Mouse (Mus musculus): ENCODE measurements around the gene Pi4k2a. TPM values are rescaled to one million over a fixed set of nuclear protein-coding genes. Genes with fewer than 3 reads are reported as not detected.

Pi4k2a gene
- polyA plus RNA-seq, 1 experiment from 2014 or later, result 28.2 TPM

DNA sequence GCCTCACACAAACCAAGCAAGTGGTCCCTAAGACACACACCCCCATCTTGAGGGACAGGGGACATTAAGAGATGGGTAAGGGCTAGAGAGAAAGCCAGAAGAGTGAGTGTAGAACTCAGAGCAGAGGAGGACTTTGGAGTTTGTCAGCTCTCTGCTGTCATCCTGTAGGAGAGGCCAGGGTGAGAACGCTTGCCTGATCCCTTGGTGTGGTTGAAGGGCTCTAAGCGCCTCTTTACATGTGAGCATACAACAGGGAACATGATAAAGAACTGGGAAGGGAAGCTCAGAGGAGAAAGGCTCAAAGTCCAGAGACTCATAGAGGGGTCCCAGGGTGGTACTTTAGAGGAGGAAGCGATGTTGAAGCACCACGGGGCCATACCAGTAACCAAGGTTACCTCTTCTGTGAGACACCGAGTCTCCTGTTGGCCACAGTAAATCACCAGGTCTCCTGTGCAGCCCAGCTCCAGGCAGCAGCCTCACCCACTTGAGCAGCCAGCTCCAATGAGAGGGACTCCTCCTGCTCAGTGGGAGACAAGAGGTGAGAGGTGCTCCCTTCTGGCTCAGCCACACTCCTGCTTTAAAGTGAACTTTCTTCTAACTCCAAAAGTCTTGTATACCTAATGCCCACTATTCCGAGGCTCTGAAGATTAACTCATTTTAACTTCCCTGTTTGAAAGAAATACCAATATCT, 33.4 kb upstream of the Pi4k2a start:
- Histone ChIP-seq H3K27ac (replicated peaks; ENCODE audit: low read depth, low read length) (no peak overlapping the region), H3K9ac (ENCODE audit: low read depth, low read length) (no peak overlapping the region), H3K9me3 (ENCODE audit: control insufficient read depth, low read length) (no peaks in the 10 kb centered on the region), H3K27me3 (replicated peaks; ENCODE audit: control insufficient read depth, insufficient read depth, low read length) (no peaks in the 10 kb centered on the region), H3K4me1 (ENCODE audit: control insufficient read depth, insufficient read depth, low read length) (no peaks in the 10 kb centered on the region), H3K4me3 (ENCODE audit: low read depth, low read length) (no peak overlapping the region), H3K36me3 (ENCODE audit: control insufficient read depth, insufficient read depth, low read length) (no peaks in the 10 kb centered on the region), H3K4me2 (ENCODE audit: low read depth, low read length) (no peak overlapping the region)
- no peak for ATAC-seq (ENCODE audit: low read depth)
- WGBS, result 87% methylated on average over 6 of the region's 6 CpGs
- no peak for DNase-seq (ENCODE audit: low spot score)

DNA sequence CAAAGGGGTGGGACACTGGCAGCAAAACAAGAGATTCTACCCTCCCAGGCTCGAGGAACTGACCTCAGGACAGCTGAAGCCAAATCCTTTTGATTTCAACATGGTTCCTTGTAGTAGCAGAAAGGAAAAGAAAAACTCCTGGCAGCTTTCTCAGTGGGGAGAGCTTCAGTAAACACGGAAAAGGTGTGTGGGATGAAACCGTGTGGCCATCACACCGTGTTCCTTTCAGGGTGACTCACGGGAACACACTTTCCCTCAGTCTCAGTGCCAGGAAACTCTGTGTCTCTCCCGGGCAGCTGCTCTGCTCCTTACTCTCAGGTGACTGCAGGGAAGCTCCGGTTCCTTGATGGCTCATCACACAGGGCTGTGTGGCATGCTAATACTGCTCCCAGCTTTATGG, 31.8 kb upstream of the Pi4k2a start:
- no peak for ATAC-seq (ENCODE audit: low read depth)
- WGBS, result 62% methylated on average over 7 of the region's 7 CpGs

DNA sequence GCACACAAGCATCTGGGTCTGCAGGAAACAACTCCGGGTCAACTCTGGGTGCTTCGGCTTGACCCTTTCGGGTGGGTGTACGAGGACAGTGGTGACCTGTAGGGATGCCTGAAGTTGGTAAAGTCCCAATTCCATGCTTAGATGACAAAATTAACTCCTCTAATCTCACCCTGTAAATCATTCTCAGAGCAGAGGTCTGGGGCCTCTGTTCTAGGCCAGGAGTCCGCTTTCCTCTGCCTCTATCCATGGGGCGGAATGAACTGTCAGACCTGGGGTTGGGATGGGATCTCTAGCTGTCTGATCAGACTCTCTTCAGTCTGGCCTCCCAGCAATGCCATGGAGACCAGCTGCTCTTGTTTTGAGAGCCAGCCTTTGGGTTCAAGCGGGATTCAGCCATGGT, 28.8 kb upstream of the Pi4k2a start:
- Histone ChIP-seq H3K36me3 (ENCODE audit: control insufficient read depth, insufficient read depth, low read length) (no peaks in the 10 kb centered on the region), H3K27me3 (replicated peaks; ENCODE audit: control insufficient read depth, insufficient read depth, low read length) (no peaks in the 10 kb centered on the region), H3K4me2 (ENCODE audit: low read depth, low read length) (no peak overlapping the region), H3K4me1 (ENCODE audit: control insufficient read depth, insufficient read depth, low read length) (no peaks in the 10 kb centered on the region), H3K4me3 (ENCODE audit: low read depth, low read length) (no peak overlapping the region), H3K27ac (replicated peaks; ENCODE audit: low read depth, low read length) (no peak overlapping the region), H3K9me3 (ENCODE audit: control insufficient read depth, low read length) (no peaks in the 10 kb centered on the region), H3K9ac (ENCODE audit: low read depth, low read length) (no peak overlapping the region)
- WGBS, result 94% methylated on average over 7 of the region's 7 CpGs
- DNase-seq (ENCODE audit: low spot score), result no peak
- no peak for ATAC-seq (ENCODE audit: low read depth)

More for the DNA sequence above, 31.8 kb upstream of the Pi4k2a start:
- Histone ChIP-seq H3K4me3 (ENCODE audit: low read depth, low read length) (no peak overlapping the region), H3K27me3 (replicated peaks; ENCODE audit: control insufficient read depth, insufficient read depth, low read length) (no peaks in the 10 kb centered on the region), H3K27ac (replicated peaks; ENCODE audit: low read depth, low read length) (no peak overlapping the region), H3K36me3 (ENCODE audit: control insufficient read depth, insufficient read depth, low read length) (no peaks in the 10 kb centered on the region), H3K9me3 (ENCODE audit: control insufficient read depth, low read length) (no peaks in the 10 kb centered on the region), H3K4me2 (ENCODE audit: low read depth, low read length) (no peak overlapping the region), H3K9ac (ENCODE audit: low read depth, low read length) (no peak overlapping the region), H3K4me1 (ENCODE audit: control insufficient read depth, insufficient read depth, low read length) (no peaks in the 10 kb centered on the region)
- DNase-seq (ENCODE audit: low spot score), result no peak

DNA sequence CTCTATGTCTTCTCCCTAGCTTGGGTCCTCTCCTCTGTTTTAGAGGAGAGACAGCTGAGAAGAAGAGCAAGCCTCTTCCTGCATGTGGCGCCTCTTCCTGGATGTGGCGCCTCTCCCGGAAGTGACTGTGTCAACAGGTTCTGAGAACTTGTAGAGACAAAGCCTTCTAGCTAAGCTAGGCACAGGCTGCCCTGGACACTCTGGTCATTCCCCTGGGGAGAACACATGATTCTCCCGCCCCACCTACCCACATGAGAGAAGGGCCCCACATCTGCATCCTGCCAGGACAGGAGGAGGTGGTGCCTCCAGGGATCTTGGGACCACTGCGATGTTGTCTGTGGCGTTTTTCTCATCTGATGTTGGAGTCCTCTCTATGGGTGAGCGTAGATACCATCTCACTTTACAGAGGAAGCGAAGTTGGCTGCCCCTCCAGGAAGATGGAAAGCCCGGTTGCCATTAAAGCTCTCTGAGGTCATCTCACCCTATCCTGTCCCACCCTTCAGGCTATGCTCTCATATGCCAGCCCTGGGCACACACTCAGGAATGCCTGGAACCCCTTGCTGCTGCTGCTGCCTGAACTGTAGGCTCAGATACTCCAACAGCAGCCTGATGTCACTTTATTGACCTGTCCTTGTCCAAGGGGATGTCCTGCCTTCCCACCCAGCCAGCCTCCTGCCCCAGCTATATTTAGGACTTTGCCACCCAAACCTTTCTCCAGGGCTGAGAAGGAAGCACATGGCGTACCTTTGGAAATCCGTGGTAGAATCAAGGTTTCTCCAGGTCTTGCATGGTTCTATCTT, 21.6 kb upstream of the Pi4k2a start:
- no peak overlapping the region for H3K4me3 ChIP-seq (ENCODE audit: low read depth, low read length)
- no peak overlapping the region for H3K9ac ChIP-seq (ENCODE audit: low read depth, low read length)
- peaks cover 3% of the 10 kb centered on the region; the same call in 1 of the 2 replicates for H3K36me3 ChIP-seq (ENCODE audit: control insufficient read depth, insufficient read depth, low read length)
- H3K27me3 ChIP-seq (replicated peaks; ENCODE audit: control insufficient read depth, insufficient read depth, low read length), result no peaks in the 10 kb centered on the region
- no peak overlapping the region for H3K27ac ChIP-seq (replicated peaks; ENCODE audit: low read depth, low read length)
- no peaks in the 10 kb centered on the region for H3K4me1 ChIP-seq (ENCODE audit: control insufficient read depth, insufficient read depth, low read length)
- DNase-seq (ENCODE audit: low spot score), result no peak
- no peaks in the 10 kb centered on the region for H3K9me3 ChIP-seq (ENCODE audit: control insufficient read depth, low read length)
- no peak overlapping the region for H3K4me2 ChIP-seq (ENCODE audit: low read depth, low read length)
- ATAC-seq (ENCODE audit: low read depth), result no peak; the same call in 1 of the 2 replicates
- WGBS, result 76% methylated on average over 11 of the region's 11 CpGs

DNA sequence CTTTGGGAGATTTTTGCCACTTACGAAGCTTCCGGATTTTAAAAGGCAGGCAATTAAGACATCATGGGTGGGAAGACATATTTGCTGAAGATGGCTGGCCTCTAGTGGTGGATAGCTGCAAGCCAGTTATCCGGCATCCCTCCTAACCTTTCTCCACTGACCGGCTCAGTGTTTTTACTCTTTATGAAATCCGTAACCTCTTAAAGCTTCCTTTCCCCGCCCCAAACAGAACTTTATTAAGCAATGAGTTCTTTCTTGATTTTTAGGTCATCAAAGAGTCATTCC, 21.1 kb upstream of the Pi4k2a start:
- ATAC-seq (ENCODE audit: low read depth) (no peak), DNase-seq (ENCODE audit: low spot score) (no peak)
- Histone ChIP-seq H3K9ac (ENCODE audit: low read depth, low read length) (no peak overlapping the region), H3K36me3 (ENCODE audit: control insufficient read depth, insufficient read depth, low read length) (peaks cover 7% of the 10 kb centered on the region; the same call in 1 of the 2 replicates), H3K4me1 (ENCODE audit: control insufficient read depth, insufficient read depth, low read length) (no peaks in the 10 kb centered on the region), H3K4me2 (ENCODE audit: low read depth, low read length) (no peak overlapping the region), H3K4me3 (ENCODE audit: low read depth, low read length) (no peak overlapping the region), H3K27ac (replicated peaks; ENCODE audit: low read depth, low read length) (no peak overlapping the region), H3K9me3 (ENCODE audit: control insufficient read depth, low read length) (no peaks in the 10 kb centered on the region), H3K27me3 (replicated peaks; ENCODE audit: control insufficient read depth, insufficient read depth, low read length) (no peaks in the 10 kb centered on the region)
- 61% methylated on average over 6 of the region's 6 CpGs for WGBS

DNA sequence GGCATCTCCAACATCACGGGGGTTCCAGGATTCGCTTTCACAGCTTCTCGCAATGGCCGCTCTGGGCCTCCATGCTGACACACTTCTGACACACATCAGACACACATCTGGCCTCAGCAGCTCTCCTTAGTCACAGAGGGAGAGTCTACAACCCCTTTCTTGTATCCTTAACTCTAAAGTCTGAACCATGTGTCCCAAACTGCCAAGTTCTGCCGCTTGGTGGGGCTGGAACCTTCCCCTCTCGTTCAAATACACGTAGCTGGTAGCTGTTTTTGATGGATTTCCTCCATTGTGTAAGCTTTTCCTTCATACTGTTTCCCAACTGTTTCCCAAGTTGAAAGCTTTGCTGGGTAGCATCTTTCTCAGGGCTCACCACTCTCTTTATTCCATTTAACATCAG, 19.0 kb upstream of the Pi4k2a start:
- ATAC-seq (ENCODE audit: low read depth), result no peak
- Histone ChIP-seq H3K4me2 (ENCODE audit: low read depth, low read length) (no peak overlapping the region), H3K4me1 (ENCODE audit: control insufficient read depth, insufficient read depth, low read length) (no peaks in the 10 kb centered on the region), H3K9ac (ENCODE audit: low read depth, low read length) (no peak overlapping the region), H3K4me3 (ENCODE audit: low read depth, low read length) (no peak overlapping the region), H3K36me3 (ENCODE audit: control insufficient read depth, insufficient read depth, low read length) (peaks cover 27% of the 10 kb centered on the region; the same call in 1 of the 2 replicates), H3K9me3 (ENCODE audit: control insufficient read depth, low read length) (no peaks in the 10 kb centered on the region), H3K27me3 (replicated peaks; ENCODE audit: control insufficient read depth, insufficient read depth, low read length) (no peaks in the 10 kb centered on the region), H3K27ac (replicated peaks; ENCODE audit: low read depth, low read length) (no peak overlapping the region)
- DNase-seq (ENCODE audit: low spot score), result no peak
- 79% methylated on average over 7 of the region's 7 CpGs for WGBS

DNA sequence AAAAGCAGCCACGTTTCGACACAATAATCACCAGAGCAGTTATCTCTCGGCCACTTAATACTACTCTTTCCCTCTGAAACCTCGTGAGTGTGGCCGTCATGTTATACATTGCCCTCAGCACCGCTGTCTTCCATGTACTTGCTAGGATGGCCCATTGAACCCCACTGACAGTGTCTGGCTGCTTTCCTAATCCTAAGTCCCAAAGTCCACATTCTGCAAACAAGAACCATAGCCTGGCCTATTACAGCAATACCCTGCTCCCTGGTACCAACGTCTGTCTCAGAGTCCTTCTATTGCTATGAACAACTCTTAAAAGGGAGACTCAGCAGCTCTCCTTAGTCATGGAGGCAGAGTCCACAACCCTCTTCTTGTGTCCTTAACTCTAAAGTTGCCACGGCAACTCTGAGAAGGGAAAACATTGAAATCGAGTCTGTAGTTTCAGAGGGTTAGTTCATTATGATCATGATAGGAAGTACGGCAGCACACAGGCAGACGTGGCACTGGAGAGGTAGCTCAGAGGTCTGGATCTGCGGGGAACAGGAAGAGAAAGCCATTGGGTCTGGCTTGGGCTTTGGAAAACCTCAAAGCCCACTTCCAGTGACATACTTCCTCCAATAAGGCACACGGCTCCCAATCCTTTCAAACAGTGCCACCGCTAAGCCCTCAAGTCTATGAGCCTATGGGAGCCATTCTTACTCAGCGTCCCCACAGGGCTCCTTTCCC, 18.2 kb upstream of the Pi4k2a start:
- no peak overlapping the region for H3K4me3 ChIP-seq (ENCODE audit: low read depth, low read length)
- H3K4me2 ChIP-seq (ENCODE audit: low read depth, low read length), result no peak overlapping the region
- WGBS, result 80% methylated on average over 15 of the region's 15 CpGs
- no peaks in the 10 kb centered on the region for H3K27me3 ChIP-seq (replicated peaks; ENCODE audit: control insufficient read depth, insufficient read depth, low read length)
- H3K9ac ChIP-seq (ENCODE audit: low read depth, low read length), result no peak overlapping the region
- H3K9me3 ChIP-seq (ENCODE audit: control insufficient read depth, low read length), result no peaks in the 10 kb centered on the region
- peaks cover 30% of the 10 kb centered on the region; the same call in 1 of the 2 replicates for H3K36me3 ChIP-seq (ENCODE audit: control insufficient read depth, insufficient read depth, low read length)
- no peak for ATAC-seq (ENCODE audit: low read depth)
- no peak overlapping the region for H3K27ac ChIP-seq (replicated peaks; ENCODE audit: low read depth, low read length)
- H3K4me1 ChIP-seq (ENCODE audit: control insufficient read depth, insufficient read depth, low read length), result no peaks in the 10 kb centered on the region
- DNase-seq (ENCODE audit: low spot score), result no peak

DNA sequence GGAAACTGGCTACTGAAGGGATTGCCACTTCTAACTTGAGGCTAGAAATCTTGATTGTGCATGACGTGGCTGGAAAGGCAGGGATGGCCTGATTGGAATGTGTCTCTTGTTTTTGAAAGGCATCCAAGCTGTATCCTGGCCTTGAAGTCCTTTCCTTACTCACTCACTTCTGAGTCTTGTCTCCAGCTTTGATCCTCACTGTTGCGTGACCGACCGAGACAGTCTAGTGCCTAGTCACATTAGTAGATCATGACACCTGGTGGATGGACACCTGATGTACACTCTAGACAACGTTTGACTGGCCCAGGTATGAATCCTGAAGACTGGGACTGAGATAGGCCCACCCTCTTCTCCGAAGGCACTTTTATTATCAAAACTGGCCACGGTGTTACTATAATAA, 17.5 kb upstream of the Pi4k2a start:
- no peaks in the 10 kb centered on the region for H3K27me3 ChIP-seq (replicated peaks; ENCODE audit: control insufficient read depth, insufficient read depth, low read length)
- no peak overlapping the region for H3K4me2 ChIP-seq (ENCODE audit: low read depth, low read length)
- ATAC-seq (ENCODE audit: low read depth), result no peak
- H3K9ac ChIP-seq (ENCODE audit: low read depth, low read length), result no peak overlapping the region
- 81% methylated on average over 7 of the region's 7 CpGs for WGBS
- H3K4me1 ChIP-seq (ENCODE audit: control insufficient read depth, insufficient read depth, low read length), result no peaks in the 10 kb centered on the region
- no peaks in the 10 kb centered on the region for H3K9me3 ChIP-seq (ENCODE audit: control insufficient read depth, low read length)
- no peak overlapping the region for H3K27ac ChIP-seq (replicated peaks; ENCODE audit: low read depth, low read length)
- DNase-seq (ENCODE audit: low spot score), result no peak
- no peak overlapping the region for H3K4me3 ChIP-seq (ENCODE audit: low read depth, low read length)
- H3K36me3 ChIP-seq (ENCODE audit: control insufficient read depth, insufficient read depth, low read length), result peaks cover 30% of the 10 kb centered on the region; the same call in 1 of the 2 replicates
